Mouse (Mus musculus) heart, embryonic 16.5 days (tissue): Measurements from ENCODE around the gene Nrm. TPM values are rescaled to one million over a fixed set of nuclear protein-coding genes. Genes with fewer than 3 reads are reported as not detected.
"Not testable (repeated sequence)": the region's sequence is repeated elsewhere in the genome, so short reads cannot be mapped to it uniquely, and the experiment has no call there.

ENCODE experiments used
- ATAC-seq: fragments of 200-750 bp; cut with Nextera tagmentation; replicated peaks from 2 replicates; pipeline ENCODE4 v1.8.0; 2017; ENCODE audit warnings: moderate number of reproducible peaks; ENCODE audit not compliant: insufficient read depth, low FRiP score; ENCODE audit errors: extremely low read depth
- H3K27ac ChIP-seq: fragments of 300-500 bp; sonication (generic); 2 replicates; pipeline ENCODE4 v1.5.1; 2014; ENCODE audit warnings: mild to moderate bottlenecking, low read length, control low read depth, moderate library complexity
- H3K27me3 ChIP-seq: fragments of 300-500 bp; sonication (generic); 2 replicates; pipeline ENCODE4 v1.6.1; 2014; ENCODE audit warnings: low read length, mixed read lengths; ENCODE audit not compliant: control insufficient read depth, insufficient read depth
- H3K36me3 ChIP-seq: fragments of 300-500 bp; sonication (generic); 2 replicates; pipeline ENCODE4 v1.6.1; 2014; ENCODE audit not compliant: control insufficient read depth, insufficient read depth
- H3K4me1 ChIP-seq: fragments of 300-500 bp; sonication (generic); 2 replicates; pipeline ENCODE4 v1.6.1; 2014; ENCODE audit warnings: low read length, mixed read lengths; ENCODE audit not compliant: control insufficient read depth, insufficient read depth
- H3K4me2 ChIP-seq: fragments of 300-500 bp; sonication (generic); 2 replicates; pipeline ENCODE4 v1.6.1; 2014; ENCODE audit warnings: low read depth, mild to moderate bottlenecking, control low read depth, low read length
- H3K4me3 ChIP-seq: fragments of 300-500 bp; sonication (generic); 2 replicates; pipeline ENCODE4 v1.5.1; 2014; ENCODE audit warnings: mild to moderate bottlenecking, control low read depth, low read length
- H3K9ac ChIP-seq: fragments of 300-500 bp; sonication (generic); 2 replicates; pipeline ENCODE4 v1.6.1; 2014; ENCODE audit warnings: low read length, control low read depth
- H3K9me3 ChIP-seq: fragments of 300-500 bp; sonication (generic); replicated peaks from 2 replicates; pipeline ENCODE4 v1.6.1; 2016; ENCODE audit warnings: low read length; ENCODE audit not compliant: control insufficient read depth
- WGBS: fragments of 180-500 bp; shearing (Covaris S2); extraction: QIAGEN DNeasy Blood & Tissue Kit; methylation state at CpG from one replicate; pipeline ENCODE4 v1.1.7; 2014; 5-methylcytosine and 5-hydroxymethylcytosine counted together
- polyA plus RNA-seq: library from polyadenylated mRNA; unstranded; fragments of >200 nt; fragmentation: Nextera tagmentation; extraction: Ambion mirVana; gene quantifications from 2 replicates; pipeline ENCODE4 v1.2.1, GENCODE M21; 2015

The Nrm gene
- polyA plus RNA-seq, 1 experiment from 2014 or later = 46.9 TPM

- Histone ChIP-seq H3K9ac (peak within 1 kb of the TSS; percentile 93), H3K4me3 (peak within 1 kb of the TSS; percentile 89), H3K4me2 (peak within 1 kb of the TSS; percentile 82), H3K36me3 (peaks cover 30% of the 10 kb centered on the region), H3K27me3 (no peaks in the 10 kb centered on the region), H3K4me1 (peaks cover 43% of the 10 kb centered on the region), H3K9me3 (no peaks in the 10 kb centered on the region), H3K27ac (peak within 1 kb of the TSS; percentile 99)
- ATAC-seq = peak; percentile 76
- WGBS = 1% methylated on average over 29 of the region's 29 CpGs
Observed at GRCm38 (mm10) chr17:35838122-35838544, 23.0 kb upstream of the Nrm start, which contains the start of gene Tubb5. Tubb5 (minus strand) TSS chr17:35838306.

- 2% methylated on average over 5 of the region's 5 CpGs for WGBS
- no peaks in the 10 kb centered on the region for H3K9me3 ChIP-seq
- H3K36me3 ChIP-seq = peaks cover 26% of the 10 kb centered on the region
- peak overlapping the region; percentile 99 for H3K27ac ChIP-seq
- no peak for ATAC-seq
- peak overlapping the region; percentile 89 for H3K4me3 ChIP-seq
- H3K27me3 ChIP-seq = no peaks in the 10 kb centered on the region
- peak overlapping the region; percentile 82 for H3K4me2 ChIP-seq
- peak overlapping the region; percentile 74 for H3K9ac ChIP-seq
- H3K4me1 ChIP-seq = peaks cover 39% of the 10 kb centered on the region
Observed at GRCm38 (mm10) chr17:35838570-35838969, 22.5 kb upstream of the Nrm start.

- ATAC-seq, H3K27me3 ChIP-seq, H3K9me3 ChIP-seq: not testable (repeated sequence)
- H3K36me3 ChIP-seq = peaks cover 22% of the 10 kb centered on the region
- peak overlapping the region; percentile 74 for H3K9ac ChIP-seq
- H3K4me1 ChIP-seq = peaks cover 35% of the 10 kb centered on the region
- peak overlapping the region; percentile 99 for H3K27ac ChIP-seq
- WGBS = 50% methylated on average over 3 of the region's 3 CpGs
- peak overlapping the region; percentile 82 for H3K4me2 ChIP-seq
- peak overlapping the region; percentile 89 for H3K4me3 ChIP-seq
Observed at GRCm38 (mm10) chr17:35839002-35839401, 22.1 kb upstream of the Nrm start.

GRCm38 (mm10) chr17:35840561-35840960, 20.6 kb upstream of the Nrm start:
- peak overlapping the region; percentile 56 for H3K4me2 ChIP-seq
- H3K27ac ChIP-seq = peak overlapping the region; percentile 81
- peaks cover 10% of the 10 kb centered on the region for H3K36me3 ChIP-seq
- peaks cover 23% of the 10 kb centered on the region for H3K4me1 ChIP-seq
- no peaks in the 10 kb centered on the region for H3K27me3 ChIP-seq
- no peaks in the 10 kb centered on the region for H3K9me3 ChIP-seq
- peak overlapping the region; percentile 70 for H3K9ac ChIP-seq
- peak overlapping the region; percentile 52 for H3K4me3 ChIP-seq
- no peak for ATAC-seq
- 57% methylated on average over 14 of the region's 14 CpGs for WGBS

GRCm38 (mm10) chr17:35841076-35841950, 19.8 kb upstream of the Nrm start, which contains the start of gene Mdc1:
Mdc1 (plus strand) TSS chr17:35841515.
- Histone ChIP-seq H3K27me3 (no peaks in the 10 kb centered on the region), H3K9ac (peak within 1 kb of the TSS; percentile 83), H3K27ac (peak within 1 kb of the TSS; percentile 94), H3K4me3 (peak within 1 kb of the TSS; percentile 76), H3K9me3 (no peaks in the 10 kb centered on the region), H3K36me3 (peaks cover 12% of the 10 kb centered on the region), H3K4me1 (peaks cover 17% of the 10 kb centered on the region), H3K4me2 (peak within 1 kb of the TSS; percentile 90)
- under 1% methylated on average over 59 of the region's 59 CpGs for WGBS
- peak; percentile 88 for ATAC-seq

- Histone ChIP-seq H3K9me3 (no peaks in the 10 kb centered on the region), H3K36me3 (peaks cover 14% of the 10 kb centered on the region), H3K9ac (peak overlapping the region; percentile 83), H3K4me2 (peak overlapping the region; percentile 90), H3K4me1 (peaks cover 17% of the 10 kb centered on the region), H3K27ac (peak overlapping the region; percentile 94), H3K27me3 (no peaks in the 10 kb centered on the region), H3K4me3 (peak overlapping the region; percentile 76)
- 17% methylated on average over 11 of the region's 11 CpGs for WGBS
- ATAC-seq = no peak
Observed at GRCm38 (mm10) chr17:35842006-35842405, 19.1 kb upstream of the Nrm start.

GRCm38 (mm10) chr17:35843514-35843913, 17.6 kb upstream of the Nrm start:
- peaks cover 21% of the 10 kb centered on the region for H3K4me1 ChIP-seq
- H3K9me3 ChIP-seq = no peaks in the 10 kb centered on the region
- H3K27me3 ChIP-seq = no peaks in the 10 kb centered on the region
- WGBS = 93% methylated on average over 3 of the region's 3 CpGs
- no peak overlapping the region for H3K9ac ChIP-seq
- H3K36me3 ChIP-seq = peaks cover 28% of the 10 kb centered on the region
- no peak for ATAC-seq
- H3K4me3 ChIP-seq = no peak overlapping the region
- no peak overlapping the region for H3K27ac ChIP-seq
- H3K4me2 ChIP-seq = no peak overlapping the region

GRCm38 (mm10) chr17:35848112-35848511, 13.0 kb upstream of the Nrm start:
- Histone ChIP-seq H3K4me1 (peaks cover 4% of the 10 kb centered on the region; the same call in 1 of the 2 replicates), H3K36me3 (peaks cover 63% of the 10 kb centered on the region), H3K9me3 (no peaks in the 10 kb centered on the region), H3K27me3 (no peaks in the 10 kb centered on the region), H3K4me2 (no peak overlapping the region), H3K27ac (no peak overlapping the region), H3K4me3 (no peak overlapping the region), H3K9ac (no peak overlapping the region)
- no peak for ATAC-seq
- 46% methylated on average over 1 of the region's 1 CpGs for WGBS

GRCm38 (mm10) chr17:35850974-35851373, 10.1 kb upstream of the Nrm start:
- no peak for ATAC-seq
- Histone ChIP-seq H3K4me1 (peaks cover 4% of the 10 kb centered on the region; the same call in 1 of the 2 replicates), H3K4me2 (no peak overlapping the region)

More at GRCm38 (mm10) chr17:35850974-35851373, 10.1 kb upstream of the Nrm start:
- Histone ChIP-seq H3K36me3 (peaks cover 63% of the 10 kb centered on the region), H3K27ac (no peak overlapping the region), H3K27me3 (no peaks in the 10 kb centered on the region), H3K9me3 (no peaks in the 10 kb centered on the region), H3K9ac (no peak overlapping the region), H3K4me3 (no peak overlapping the region)
- 85% methylated on average over 3 of the region's 3 CpGs for WGBS
